Mouse (Mus musculus) embryonic facial prominence, embryonic 11.5 days (tissue): Measurements from ENCODE around the gene Abcb8. TPM values are rescaled to one million over a fixed set of nuclear protein-coding genes. Genes with fewer than 3 reads are reported as not detected.

ENCODE experiments used
- ATAC-seq: fragments of 200-750 bp; cut with Nextera tagmentation; replicated peaks from 2 replicates; pipeline ENCODE4 v1.8.0; 2017; ENCODE audit warnings: low read depth; ENCODE audit not compliant: insufficient number of reproducible peaks, low FRiP score, low TSS enrichment
- DNase-seq: peaks from one replicate; pipeline ENCODE4 v3.0.0-alpha.2; 2015; ENCODE audit warnings: low spot score
- H3K27ac ChIP-seq: fragments of 300-500 bp; sonication (generic); replicated peaks from 2 replicates; pipeline ENCODE4 v1.5.1; 2014; ENCODE audit warnings: mild to moderate bottlenecking, low read depth, low read length, control low read depth
- H3K27me3 ChIP-seq: fragments of 300-500 bp; sonication (generic); 2 replicates; pipeline ENCODE4 v1.6.1; 2014; ENCODE audit warnings: mild to moderate bottlenecking, low read length, moderate library complexity, mixed read lengths; ENCODE audit not compliant: control insufficient read depth, insufficient read depth
- H3K36me3 ChIP-seq: fragments of 300-500 bp; sonication (generic); replicated peaks from 2 replicates; pipeline ENCODE4 v1.6.1; 2014; ENCODE audit warnings: low read depth, mild to moderate bottlenecking, low read length, moderate library complexity, mixed read lengths; ENCODE audit not compliant: control insufficient read depth, insufficient read depth
- H3K4me1 ChIP-seq: fragments of 300-500 bp; sonication (generic); 2 replicates; pipeline ENCODE4 v1.6.1; 2014; ENCODE audit warnings: low read length, mixed read lengths; ENCODE audit not compliant: control insufficient read depth, insufficient read depth
- H3K4me2 ChIP-seq: fragments of 300-500 bp; sonication (generic); 2 replicates; pipeline ENCODE4 v1.6.1; 2014; ENCODE audit warnings: low read depth, mild to moderate bottlenecking, control low read depth, low read length, moderate library complexity
- H3K4me3 ChIP-seq: fragments of 300-500 bp; sonication (generic); 2 replicates; pipeline ENCODE4 v1.5.1; 2014; ENCODE audit warnings: low read depth, low read length, control low read depth
- H3K9ac ChIP-seq: fragments of 300-500 bp; sonication (generic); replicated peaks from 2 replicates; pipeline ENCODE4 v1.6.1; 2014; ENCODE audit warnings: mild to moderate bottlenecking, control low read depth, low read length
- H3K9me3 ChIP-seq: fragments of 300-500 bp; sonication (generic); replicated peaks from 2 replicates; pipeline ENCODE4 v1.6.1; 2016; ENCODE audit warnings: mild to moderate bottlenecking, low read length, inconsistent platforms, mixed read lengths; ENCODE audit not compliant: control insufficient read depth
- WGBS: fragments of 180-500 bp; shearing (Covaris S2); extraction: QIAGEN DNeasy Blood & Tissue Kit; methylation state at CpG from one replicate; pipeline ENCODE4 v1.1.7; 2014; 5-methylcytosine and 5-hydroxymethylcytosine counted together
- polyA plus RNA-seq: library from polyadenylated mRNA; unstranded; fragments of >200 nt; fragmentation: Nextera tagmentation; extraction: Ambion mirVana; gene quantifications from 2 replicates; pipeline ENCODE4 v1.2.1, GENCODE M21; 2014

Abcb8 gene
- polyA plus RNA-seq, 1 experiment from 2014 or later = 27.4 TPM

- DNase-seq (no peak), ATAC-seq (no peak)
- Histone ChIP-seq H3K9me3 (no peaks in the 10 kb centered on the region), H3K4me1 (no peaks in the 10 kb centered on the region; the same call in 1 of the 2 replicates), H3K36me3 (no peaks in the 10 kb centered on the region), H3K9ac (no peak overlapping the region), H3K4me3 (no peak overlapping the region), H3K27me3 (no peaks in the 10 kb centered on the region), H3K4me2 (no peak overlapping the region), H3K27ac (no peak overlapping the region)
- WGBS = 85% methylated on average over 9 of the region's 9 CpGs
These were observed 8.5 kb downstream of the Abcb8 start for GRCm38 (mm10) chr5:24401969-24402368.

GRCm38 (mm10) chr5:24404594-24405360 lies 11.3 kb downstream of the Abcb8 start:
- Histone ChIP-seq H3K27me3 (no peaks in the 10 kb centered on the region), H3K4me3 (no peak overlapping the region), H3K36me3 (no peaks in the 10 kb centered on the region), H3K4me2 (no peak overlapping the region), H3K9ac (no peak overlapping the region), H3K4me1 (no peaks in the 10 kb centered on the region; the same call in 1 of the 2 replicates), H3K9me3 (no peaks in the 10 kb centered on the region), H3K27ac (no peak overlapping the region)
- no peak for DNase-seq
- WGBS = 81% methylated on average over 6 of the region's 6 CpGs
- ATAC-seq = no peak

- Histone ChIP-seq H3K9ac (no peak overlapping the region), H3K4me1 (no peaks in the 10 kb centered on the region), H3K4me2 (no peak overlapping the region), H3K36me3 (no peaks in the 10 kb centered on the region), H3K9me3 (no peaks in the 10 kb centered on the region), H3K27ac (no peak overlapping the region), H3K27me3 (no peaks in the 10 kb centered on the region), H3K4me3 (no peak overlapping the region)
- DNase-seq = no peak
- WGBS = 66% methylated on average over 3 of the region's 3 CpGs
- no peak for ATAC-seq
These were observed 12.0 kb downstream of the Abcb8 start for GRCm38 (mm10) chr5:24405389-24405876.

- no peaks in the 10 kb centered on the region for H3K27me3 ChIP-seq
- H3K9me3 ChIP-seq = no peaks in the 10 kb centered on the region
- H3K9ac ChIP-seq = no peak overlapping the region
- H3K4me1 ChIP-seq = no peaks in the 10 kb centered on the region
- no peak overlapping the region for H3K4me2 ChIP-seq
- H3K36me3 ChIP-seq = no peaks in the 10 kb centered on the region
- no peak overlapping the region for H3K27ac ChIP-seq
- no peak for ATAC-seq
- whole genome bisulfite sequencing = 95% methylated on average over 13 of the region's 13 CpGs
- no peak for DNase-seq
- no peak overlapping the region for H3K4me3 ChIP-seq
These were observed 15.2 kb downstream of the Abcb8 start for GRCm38 (mm10) chr5:24408651-24409050.

- DNase-seq = no peak
- Histone ChIP-seq H3K36me3 (no peaks in the 10 kb centered on the region), H3K4me3 (no peak overlapping the region), H3K4me2 (no peak overlapping the region), H3K4me1 (no peaks in the 10 kb centered on the region), H3K27ac (no peak overlapping the region), H3K9ac (no peak overlapping the region), H3K9me3 (no peaks in the 10 kb centered on the region), H3K27me3 (no peaks in the 10 kb centered on the region)
- WGBS = 75% methylated on average over 2 of the region's 2 CpGs
- ATAC-seq = no peak
These were observed 16.0 kb downstream of the Abcb8 start for GRCm38 (mm10) chr5:24409466-24409865.

- H3K4me2 ChIP-seq = no peak overlapping the region
- H3K9ac ChIP-seq = no peak overlapping the region
- H3K27ac ChIP-seq = no peak overlapping the region
- no peaks in the 10 kb centered on the region for H3K9me3 ChIP-seq
- no peaks in the 10 kb centered on the region for H3K36me3 ChIP-seq
- no peaks in the 10 kb centered on the region for H3K27me3 ChIP-seq
- no peaks in the 10 kb centered on the region for H3K4me1 ChIP-seq
- no peak for DNase-seq
- no peak overlapping the region for H3K4me3 ChIP-seq
- 86% methylated on average over 2 of the region's 2 CpGs for WGBS
- no peak for ATAC-seq
These were observed 18.6 kb downstream of the Abcb8 start for GRCm38 (mm10) chr5:24412063-24412462.

GRCm38 (mm10) chr5:24413042-24413693 lies 19.7 kb downstream of the Abcb8 start, which contains the start of gene Asic3:
Gene Asic3 (plus strand): TSS chr5:24413392.
- H3K9me3 ChIP-seq = no peaks in the 10 kb centered on the region
- peak within 1 kb of the TSS; percentile 10; the same call in 1 of the 2 replicates for H3K9ac ChIP-seq
- no peak within 1 kb of the TSS for H3K27ac ChIP-seq
- H3K36me3 ChIP-seq = no peaks in the 10 kb centered on the region
- WGBS = 38% methylated on average over 11 of the region's 11 CpGs
- no peaks in the 10 kb centered on the region for H3K4me1 ChIP-seq
- DNase-seq (peak; percentile 35), ATAC-seq (no peak)
- no peak within 1 kb of the TSS for H3K4me2 ChIP-seq
- no peak within 1 kb of the TSS for H3K4me3 ChIP-seq
- H3K27me3 ChIP-seq = no peaks in the 10 kb centered on the region

- Histone ChIP-seq H3K9ac (no peak overlapping the region), H3K36me3 (no peaks in the 10 kb centered on the region; the same call in 1 of the 2 replicates), H3K27me3 (no peaks in the 10 kb centered on the region), H3K4me3 (no peak overlapping the region), H3K4me2 (no peak overlapping the region), H3K9me3 (no peaks in the 10 kb centered on the region), H3K4me1 (no peaks in the 10 kb centered on the region), H3K27ac (no peak overlapping the region)
- ATAC-seq (peak; percentile 31; the same call in 1 of the 2 replicates), DNase-seq (no peak)
- WGBS = 83% methylated on average over 13 of the region's 13 CpGs
These were observed 20.5 kb downstream of the Abcb8 start for GRCm38 (mm10) chr5:24413938-24414337.
